Mouse (Mus musculus): ENCODE measurements around the gene Foxs1. TPM values are rescaled to one million over a fixed set of nuclear protein-coding genes. Genes with fewer than 3 reads are reported as not detected.

Foxs1 gene
- polyA plus RNA-seq, 2 experiments, result 0.08 to 0.18 TPM

- peak overlapping the region; percentile 63 for H3K4me2 ChIP-seq (ENCODE audit: low read depth)
- DNase-seq (ENCODE audit: low read depth in 3 of 3, low spot score in 3 of 3) (no peak), ATAC-seq (ENCODE audit: insufficient read depth) (no peak)
- no peak overlapping the region for H3K27ac ChIP-seq
- no peaks in the 10 kb centered on the region for H3K36me3 ChIP-seq (replicated peaks; ENCODE audit: control insufficient read depth, insufficient read depth, low read depth)
- H3K4me1 ChIP-seq (replicated peaks; ENCODE audit: control insufficient read depth in 2 of 2, insufficient read depth in 2 of 2, low read length in 1 of 2), result no peaks in the 10 kb centered on the region
- no peak overlapping the region for H3K9ac ChIP-seq (replicated peaks)
- no peaks in the 10 kb centered on the region for H3K9me3 ChIP-seq (ENCODE audit: control insufficient read depth, low read length)
- 23% methylated on average over 13 of the region's 13 CpGs for WGBS (ENCODE audit: insufficient replicate concordance)
- peaks cover 33% of the 10 kb centered on the region for H3K27me3 ChIP-seq (ENCODE audit: control insufficient read depth, insufficient read depth, low read length)
- H3K4me3 ChIP-seq (ENCODE audit: insufficient read depth in 1 of 2, low read depth in 2 of 2, low read length in 2 of 2), result peak overlapping the region in 1 of 2 experiments; percentile 47; a peak in 2 of 4 replicates
- TF ChIP-seq CTCF (IDR thresholded peaks at IDR 0.05; ENCODE audit: low read depth), result no peak
- no peak for TF ChIP-seq EP300 (IDR thresholded peaks at IDR 0.05; ENCODE audit: low read depth)
These were observed 19.1 kb upstream of the Foxs1 start for GRCm38 (mm10) chr2:152951850-152952720.

- no peaks in the 10 kb centered on the region for H3K9me3 ChIP-seq (ENCODE audit: control insufficient read depth, low read length)
- no peak within 1 kb of the TSS for H3K9ac ChIP-seq (replicated peaks)
- no peaks in the 10 kb centered on the region for H3K4me1 ChIP-seq (replicated peaks; ENCODE audit: control insufficient read depth in 2 of 2, insufficient read depth in 2 of 2, low read length in 1 of 2)
- DNase-seq (ENCODE audit: low read depth in 3 of 3, low spot score in 3 of 3), result no peak
- H3K4me2 ChIP-seq (ENCODE audit: low read depth), result peak within 1 kb of the TSS; percentile 63
- H3K27ac ChIP-seq, result no peak within 1 kb of the TSS
- H3K27me3 ChIP-seq (ENCODE audit: control insufficient read depth, insufficient read depth, low read length), result peaks cover 33% of the 10 kb centered on the region
- H3K36me3 ChIP-seq (replicated peaks; ENCODE audit: control insufficient read depth, insufficient read depth, low read depth), result no peaks in the 10 kb centered on the region
- TF ChIP-seq CTCF (IDR thresholded peaks at IDR 0.05; ENCODE audit: low read depth) (no peak), EP300 (IDR thresholded peaks at IDR 0.05; ENCODE audit: low read depth) (no peak)
- H3K4me3 ChIP-seq (ENCODE audit: insufficient read depth in 1 of 2, low read depth in 2 of 2, low read length in 2 of 2), result peak within 1 kb of the TSS in 1 of 2 experiments; percentile 47; a peak in 2 of 4 replicates
- ATAC-seq (ENCODE audit: insufficient read depth), result no peak
- 3% methylated on average over 48 of the region's 54 CpGs for WGBS (ENCODE audit: insufficient replicate concordance)
These were observed 18.2 kb upstream of the Foxs1 start, which contains the start of gene Dusp15 for GRCm38 (mm10) chr2:152951065-152951849. Dusp15 (minus strand) TSS chr2:152951698.

- H3K4me3 ChIP-seq (ENCODE audit: insufficient read depth in 1 of 2, low read depth in 2 of 2, low read length in 2 of 2), result no peak overlapping the region
- TF ChIP-seq CTCF (IDR thresholded peaks at IDR 0.05; ENCODE audit: low read depth) (no peak), EP300 (IDR thresholded peaks at IDR 0.05; ENCODE audit: low read depth) (no peak)
- no peak for DNase-seq (ENCODE audit: low read depth in 3 of 3, low spot score in 3 of 3)
- no peaks in the 10 kb centered on the region for H3K9me3 ChIP-seq (ENCODE audit: control insufficient read depth, low read length)
- H3K4me1 ChIP-seq (replicated peaks; ENCODE audit: control insufficient read depth in 2 of 2, insufficient read depth in 2 of 2, low read length in 1 of 2), result no peaks in the 10 kb centered on the region
- H3K27me3 ChIP-seq (ENCODE audit: control insufficient read depth, insufficient read depth, low read length), result peaks cover 33% of the 10 kb centered on the region
- no peak for ATAC-seq (ENCODE audit: insufficient read depth)
- WGBS (ENCODE audit: insufficient replicate concordance), result 33% methylated on average over 11 of the region's 11 CpGs
- H3K4me2 ChIP-seq (ENCODE audit: low read depth), result no peak overlapping the region
- no peak overlapping the region for H3K9ac ChIP-seq (replicated peaks)
- H3K36me3 ChIP-seq (replicated peaks; ENCODE audit: control insufficient read depth, insufficient read depth, low read depth), result no peaks in the 10 kb centered on the region
- H3K27ac ChIP-seq, result no peak overlapping the region
These were observed 17.5 kb upstream of the Foxs1 start for GRCm38 (mm10) chr2:152950358-152951064.

- no peaks in the 10 kb centered on the region for H3K4me1 ChIP-seq (replicated peaks; ENCODE audit: control insufficient read depth in 2 of 2, insufficient read depth in 2 of 2, low read length in 1 of 2)
- no peak overlapping the region for H3K4me2 ChIP-seq (ENCODE audit: low read depth)
- no peaks in the 10 kb centered on the region for H3K36me3 ChIP-seq (replicated peaks; ENCODE audit: control insufficient read depth, insufficient read depth, low read depth)
- ATAC-seq (ENCODE audit: insufficient read depth) (no peak), DNase-seq (ENCODE audit: low read depth in 3 of 3, low spot score in 3 of 3) (no peak)
- H3K9me3 ChIP-seq (ENCODE audit: control insufficient read depth, low read length), result no peaks in the 10 kb centered on the region
- no peak overlapping the region for H3K4me3 ChIP-seq (ENCODE audit: insufficient read depth in 1 of 2, low read depth in 2 of 2, low read length in 2 of 2)
- WGBS (ENCODE audit: insufficient replicate concordance), result 53% methylated on average over 5 of the region's 5 CpGs
- H3K27ac ChIP-seq, result no peak overlapping the region
- H3K9ac ChIP-seq (replicated peaks), result no peak overlapping the region
- H3K27me3 ChIP-seq (ENCODE audit: control insufficient read depth, insufficient read depth, low read length), result peaks cover 37% of the 10 kb centered on the region
- no peak for TF ChIP-seq EP300 (IDR thresholded peaks at IDR 0.05; ENCODE audit: low read depth)
These were observed 15.5 kb upstream of the Foxs1 start for GRCm38 (mm10) chr2:152948438-152949020.

Measured in liver, embryonic 14.5 days (tissue).